Mouse (Mus musculus) liver, postnatal 0 days (tissue): ENCODE results near the gene Pum3. TPM values are rescaled to one million over a fixed set of nuclear protein-coding genes. Genes with fewer than 3 reads are reported as not detected.

ENCODE experiments used
- ATAC-seq: fragments of 200-750 bp; cut with Nextera tagmentation; 2 replicates; pipeline ENCODE4 v1.8.0; 2017; ENCODE audit warnings: mild to moderate bottlenecking, moderate library complexity
- DNase-seq: peaks from one replicate; pipeline ENCODE4 v3.0.0-alpha.2; 2016
- H3K27ac ChIP-seq: fragments of 300-500 bp; sonication (generic); 2 replicates; pipeline ENCODE4 v1.5.1; 2014; ENCODE audit warnings: antibody characterized with exemption, moderate library complexity, mild to moderate bottlenecking, low read depth
- H3K27me3 ChIP-seq: fragments of 300-500 bp; sonication (generic); 2 replicates; pipeline ENCODE4 v1.6.1; 2014; ENCODE audit warnings: low read length, control low read depth, mixed read lengths; ENCODE audit not compliant: insufficient read depth
- H3K36me3 ChIP-seq: fragments of 300-500 bp; sonication (generic); replicated peaks from 2 replicates; pipeline ENCODE4 v1.6.1; 2014; ENCODE audit warnings: mild to moderate bottlenecking, control low read depth, low read length, moderate library complexity, mixed read lengths; ENCODE audit not compliant: insufficient read depth
- H3K4me1 ChIP-seq: fragments of 300-500 bp; sonication (generic); 2 replicates; pipeline ENCODE4 v1.6.1; 2014; ENCODE audit warnings: antibody characterized with exemption, mild to moderate bottlenecking, control low read depth; ENCODE audit not compliant: insufficient read depth
- H3K4me2 ChIP-seq: fragments of 300-500 bp; sonication (generic); 2 replicates; pipeline ENCODE4 v1.6.1; 2014; ENCODE audit warnings: low read depth, mild to moderate bottlenecking, low read length, moderate library complexity, mixed read lengths
- H3K4me3 ChIP-seq: fragments of 300-500 bp; sonication (generic); 2 replicates; pipeline ENCODE4 v1.5.1; 2014; ENCODE audit warnings: low read depth, low read length
- H3K9ac ChIP-seq: fragments of 300-500 bp; sonication (generic); replicated peaks from 2 replicates; pipeline ENCODE4 v1.6.1; 2014; ENCODE audit warnings: mild to moderate bottlenecking, moderate library complexity
- H3K9me3 ChIP-seq: fragments of 300-500 bp; sonication (generic); 2 replicates; pipeline ENCODE4 v1.6.1; 2016; ENCODE audit warnings: mild to moderate bottlenecking, control low read depth, low read length, mixed read lengths
- CTCF ChIP-seq: sonication (generic); IDR thresholded peaks from 2 replicates; pipeline ENCODE4 v1.5.1; 2016; ENCODE audit warnings: antibody characterized with exemption, low read depth
- EP300 ChIP-seq: IDR thresholded peaks from 2 replicates; pipeline ENCODE4 v1.6.1; 2016; ENCODE audit warnings: antibody characterized with exemption, low read depth, mild to moderate bottlenecking
- WGBS: fragments of 180-500 bp; shearing (Covaris S2); extraction: QIAGEN DNeasy Blood & Tissue Kit; methylation state at CpG from one replicate; pipeline ENCODE4 v1.1.7; 2014; ENCODE audit not compliant: insufficient replicate concordance; 5-methylcytosine and 5-hydroxymethylcytosine counted together
- polyA plus RNA-seq: library from polyadenylated mRNA; unstranded; fragments of >200 nt; fragmentation: Nextera tagmentation; extraction: Ambion mirVana; gene quantifications from 2 replicates; pipeline ENCODE4 v1.2.1, GENCODE M21; 2015

Pum3 gene
- polyA plus RNA-seq, 1 experiment from 2014 or later, result 37.8 TPM

DNA sequence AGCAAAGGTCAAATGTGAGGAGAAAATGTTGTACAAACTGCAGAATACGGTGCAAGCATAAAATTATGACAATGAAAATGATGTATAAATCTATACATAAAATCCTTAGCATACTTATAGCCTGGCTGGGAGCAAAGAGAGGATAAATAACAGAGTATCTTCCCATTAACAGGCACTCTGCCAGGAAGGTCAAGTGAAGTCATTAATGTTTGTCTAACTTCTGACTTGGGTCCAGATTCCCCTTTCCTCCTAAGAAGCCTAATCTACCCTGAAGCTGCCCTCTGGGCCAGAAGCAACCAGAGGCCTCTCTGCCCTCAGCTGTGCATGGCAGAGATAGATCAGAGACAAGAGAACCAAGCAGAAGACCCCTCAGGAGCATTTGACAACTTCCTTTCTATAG, 83.1 kb downstream of the Pum3 start:
- DNase-seq, result no peak
- Histone ChIP-seq H3K27me3 (no peaks in the 10 kb centered on the region), H3K27ac (no peak overlapping the region), H3K4me1 (no peaks in the 10 kb centered on the region), H3K9me3 (no peaks in the 10 kb centered on the region), H3K9ac (no peak overlapping the region), H3K36me3 (no peaks in the 10 kb centered on the region), H3K4me2 (no peak overlapping the region), H3K4me3 (no peak overlapping the region)
- no peak for ATAC-seq
- no peak for TF ChIP-seq EP300
- no peak for TF ChIP-seq CTCF
- 83% methylated on average over 1 of the region's 1 CpGs for WGBS

Other genes with a start within 250 kb of the Pum3 start
- 0.96 and 1.2 TPM in 2 replicates for gene Vldlr, start 213.3 kb downstream of the Pum3 start, polyA plus RNA-seq
- not detected in 2 replicates for gene Kcnv2, start 107.2 kb downstream of the Pum3 start, polyA plus RNA-seq